Mouse (Mus musculus): Measurements from ENCODE around the gene Mbl2. TPM values are rescaled to one million over a fixed set of nuclear protein-coding genes. Genes with fewer than 3 reads are reported as not detected.

Mbl2 gene
- polyA plus RNA-seq (2012; fragmentation: generic; extraction: Trizol): not detected

DNA sequence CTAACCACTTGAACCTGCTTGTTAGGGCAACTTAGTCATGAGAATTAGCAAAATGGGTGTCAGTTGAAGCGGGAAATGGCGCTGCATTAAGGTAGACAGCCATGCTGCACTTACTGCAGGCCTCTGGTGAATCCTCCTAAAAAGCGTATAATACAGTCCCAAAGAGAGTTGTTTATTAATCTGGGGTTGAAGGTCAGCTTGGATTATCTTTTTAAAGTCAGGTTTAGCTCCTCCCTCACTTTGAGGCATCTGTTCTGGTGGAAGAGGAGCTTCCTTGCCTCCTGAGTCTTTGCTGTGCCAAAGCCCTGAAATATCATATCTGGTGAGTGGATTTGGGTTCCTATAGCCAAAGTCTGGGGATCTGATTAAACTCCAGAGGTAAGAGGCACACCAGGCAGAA is at the start of gene Mbl2:
Gene Mbl2 (plus strand): TSS at position 252 of the 400 bp plus-strand sequence.
- Histone ChIP-seq H3K27me3 (ENCODE audit: control insufficient read depth, insufficient read depth, insufficient read length) (peaks cover 33% of the 10 kb centered on the region), H3K36me3 (ENCODE audit: control insufficient read depth, insufficient read depth) (no peaks in the 10 kb centered on the region), H3ac (ENCODE audit: control insufficient read depth, insufficient read length) (no peak within 1 kb of the TSS), H3K4me2 (ENCODE audit: low read depth) (no peak within 1 kb of the TSS), H3K79me2 (ENCODE audit: control insufficient read depth, insufficient read depth) (no peaks in the 10 kb centered on the region), H3K4me3 (no peak within 1 kb of the TSS)
- TF ChIP-seq MYOD1 (IDR thresholded peaks at IDR 0.05; ENCODE audit: control insufficient read depth in 1 of 3, insufficient read length in 2 of 3, low read depth in 2 of 3): no peak
- no peak for TF ChIP-seq TCF3 (IDR thresholded peaks at IDR 0.05; ENCODE audit: insufficient read length, low read depth)
- no peak for TF ChIP-seq SRF (IDR thresholded peaks at IDR 0.05; ENCODE audit: control insufficient read depth, insufficient read length, low read depth)
- TF ChIP-seq CEBPB (IDR thresholded peaks at IDR 0.05; ENCODE audit: insufficient read depth, poor library complexity, severe bottlenecking): no peak
- TF ChIP-seq MYOG (IDR thresholded peaks at IDR 0.05; ENCODE audit: control insufficient read depth in 1 of 3, insufficient read depth in 1 of 3, insufficient read length in 2 of 3, low read depth in 2 of 3): no peak
- no peak for TF ChIP-seq TCF12 (IDR thresholded peaks at IDR 0.05; ENCODE audit: insufficient read depth, poor library complexity, severe bottlenecking)
- no peak for TF ChIP-seq POLR2A (IDR thresholded peaks at IDR 0.05; ENCODE audit: insufficient read length, low read depth)
- TF ChIP-seq MAX (IDR thresholded peaks at IDR 0.05; ENCODE audit: low read depth): no peak
- no peak for TF ChIP-seq REST (IDR thresholded peaks at IDR 0.05; ENCODE audit: insufficient read depth, insufficient read length)
- no peak for TF ChIP-seq POLR2AphosphoS2 (IDR thresholded peaks at IDR 0.05; ENCODE audit: insufficient read length, low read depth)
- TF ChIP-seq USF1 (IDR thresholded peaks at IDR 0.05; ENCODE audit: low read depth): no peak
- TF ChIP-seq E2F4 (IDR thresholded peaks at IDR 0.05; ENCODE audit: insufficient read depth): no peak

DNA sequence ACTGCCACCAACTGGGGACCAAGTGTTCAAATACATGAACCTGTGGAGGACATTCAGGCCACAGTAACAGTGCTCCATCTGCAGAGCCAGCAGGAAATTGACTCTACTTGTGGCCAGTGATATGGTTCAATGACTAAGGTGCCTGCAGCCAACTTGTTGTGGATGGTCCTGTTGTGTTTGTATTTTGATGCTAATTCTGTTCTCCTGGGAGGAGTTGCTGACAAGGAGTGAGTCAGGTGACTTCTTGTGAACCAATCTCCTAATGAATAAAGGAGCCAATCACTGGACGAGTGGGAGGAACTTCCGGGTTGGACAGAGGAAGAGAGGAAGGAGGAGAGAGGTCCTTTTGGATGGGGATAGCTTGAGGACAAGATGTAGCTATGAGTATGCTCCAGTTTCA is 47.2 kb upstream of the Mbl2 start:
- Histone ChIP-seq H3K27me3 (ENCODE audit: control insufficient read depth, insufficient read depth, insufficient read length) (no peaks in the 10 kb centered on the region), H3K4me2 (ENCODE audit: low read depth) (no peak overlapping the region), H3K79me2 (ENCODE audit: control insufficient read depth, insufficient read depth) (no peaks in the 10 kb centered on the region), H3ac (ENCODE audit: control insufficient read depth, insufficient read length) (no peak overlapping the region), H3K36me3 (ENCODE audit: control insufficient read depth, insufficient read depth) (no peaks in the 10 kb centered on the region), H3K4me3 (no peak overlapping the region)
- TF ChIP-seq TCF3 (IDR thresholded peaks at IDR 0.05; ENCODE audit: insufficient read length, low read depth): no peak
- no peak for TF ChIP-seq POLR2A (IDR thresholded peaks at IDR 0.05; ENCODE audit: insufficient read length, low read depth)

DNA sequence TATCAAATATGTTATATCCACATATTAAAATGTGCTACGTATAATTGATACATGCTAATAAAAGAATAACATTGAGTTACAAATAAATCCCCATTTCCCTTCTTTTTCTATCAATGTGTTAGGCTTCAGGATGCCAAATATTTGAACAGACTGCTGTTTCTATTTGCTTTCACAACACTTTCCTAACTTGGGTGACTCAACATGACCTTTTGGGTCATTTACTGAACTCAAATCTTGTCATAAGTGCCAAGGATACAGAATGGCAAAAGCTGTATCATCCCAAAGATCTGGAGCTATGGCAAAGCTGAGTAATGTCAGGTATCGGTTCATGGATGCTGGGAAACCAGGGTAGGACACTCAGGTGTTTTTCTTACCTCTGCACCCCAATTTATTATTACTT is 45.5 kb upstream of the Mbl2 start:
- Histone ChIP-seq H3K27me3 (ENCODE audit: control insufficient read depth, insufficient read depth, insufficient read length) (no peaks in the 10 kb centered on the region), H3K4me2 (ENCODE audit: low read depth) (no peak overlapping the region)
- TF ChIP-seq REST (IDR thresholded peaks at IDR 0.05; ENCODE audit: insufficient read depth, insufficient read length): no peak

DNA sequence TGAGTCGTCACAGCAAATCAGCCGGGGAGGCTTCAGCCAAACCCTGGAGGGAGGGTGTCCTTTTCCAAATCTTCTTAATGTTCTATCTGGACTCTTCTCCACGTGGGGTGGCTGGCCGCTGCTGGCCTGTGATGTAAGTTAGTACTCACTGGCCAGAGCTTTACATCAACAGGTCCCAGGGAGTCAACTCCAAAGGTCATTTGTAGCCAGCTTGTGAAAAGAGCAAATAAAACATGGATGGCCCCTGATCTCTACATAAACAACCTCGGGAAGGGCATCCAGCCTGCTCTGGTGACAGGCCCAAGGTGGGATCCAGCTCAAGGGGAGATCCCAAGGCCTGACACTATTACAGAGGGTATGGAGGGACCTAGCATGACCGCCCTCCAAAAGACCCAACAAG is 37.7 kb upstream of the Mbl2 start:
- TF ChIP-seq SRF (IDR thresholded peaks at IDR 0.05; ENCODE audit: control insufficient read depth, insufficient read length, low read depth): no peak
- no peak for TF ChIP-seq REST (IDR thresholded peaks at IDR 0.05; ENCODE audit: insufficient read depth, insufficient read length)
- TF ChIP-seq MAX (IDR thresholded peaks at IDR 0.05; ENCODE audit: low read depth): no peak
- TF ChIP-seq POLR2A (IDR thresholded peaks at IDR 0.05; ENCODE audit: insufficient read length, low read depth): no peak
- no peak for TF ChIP-seq USF1 (IDR thresholded peaks at IDR 0.05; ENCODE audit: low read depth)
- no peak for TF ChIP-seq E2F4 (IDR thresholded peaks at IDR 0.05; ENCODE audit: insufficient read depth)
- no peak for TF ChIP-seq MYOD1 (IDR thresholded peaks at IDR 0.05; ENCODE audit: control insufficient read depth in 1 of 3, insufficient read length in 2 of 3, low read depth in 2 of 3)
- TF ChIP-seq TCF12 (IDR thresholded peaks at IDR 0.05; ENCODE audit: insufficient read depth, poor library complexity, severe bottlenecking): no peak
- TF ChIP-seq CEBPB (IDR thresholded peaks at IDR 0.05; ENCODE audit: insufficient read depth, poor library complexity, severe bottlenecking): no peak
- no peak for TF ChIP-seq POLR2AphosphoS2 (IDR thresholded peaks at IDR 0.05; ENCODE audit: insufficient read length, low read depth)
- no peak for TF ChIP-seq TCF3 (IDR thresholded peaks at IDR 0.05; ENCODE audit: insufficient read length, low read depth)
- TF ChIP-seq MYOG (IDR thresholded peaks at IDR 0.05; ENCODE audit: control insufficient read depth in 1 of 3, insufficient read depth in 1 of 3, insufficient read length in 2 of 3, low read depth in 2 of 3): no peak
- Histone ChIP-seq H3K79me2 (ENCODE audit: control insufficient read depth, insufficient read depth) (no peaks in the 10 kb centered on the region), H3K4me3 (no peak overlapping the region), H3K36me3 (ENCODE audit: control insufficient read depth, insufficient read depth) (no peaks in the 10 kb centered on the region), H3ac (ENCODE audit: control insufficient read depth, insufficient read length) (no peak overlapping the region), H3K27me3 (ENCODE audit: control insufficient read depth, insufficient read depth, insufficient read length) (no peaks in the 10 kb centered on the region), H3K4me2 (ENCODE audit: low read depth) (no peak overlapping the region)

More for the DNA sequence above, 45.5 kb upstream of the Mbl2 start:
- Histone ChIP-seq H3K79me2 (ENCODE audit: control insufficient read depth, insufficient read depth) (no peaks in the 10 kb centered on the region), H3K4me3 (no peak overlapping the region), H3K36me3 (ENCODE audit: control insufficient read depth, insufficient read depth) (no peaks in the 10 kb centered on the region), H3ac (ENCODE audit: control insufficient read depth, insufficient read length) (no peak overlapping the region)

DNA sequence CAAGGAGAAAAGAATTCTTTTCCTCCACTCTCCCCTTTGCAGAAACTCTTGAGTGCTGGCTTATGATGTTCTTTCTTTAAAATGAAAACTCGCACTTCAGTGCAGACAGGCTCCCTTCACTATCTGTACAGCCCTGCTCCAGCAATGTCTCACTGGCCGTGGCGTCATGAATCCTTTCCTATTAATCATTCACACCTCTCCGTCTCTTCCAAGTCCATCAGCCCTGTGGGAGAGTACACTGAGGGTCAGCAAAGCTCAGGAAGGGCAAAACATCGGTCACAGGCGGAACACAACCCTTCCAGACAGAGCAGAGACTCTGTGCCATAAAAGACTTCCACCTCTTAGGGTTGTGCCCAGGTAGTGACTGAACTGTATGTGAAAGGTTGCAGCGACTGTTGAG is 30.6 kb upstream of the Mbl2 start:
- Histone ChIP-seq H3K4me3 (no peak overlapping the region), H3K4me2 (ENCODE audit: low read depth) (no peak overlapping the region), H3ac (ENCODE audit: control insufficient read depth, insufficient read length) (no peak overlapping the region), H3K79me2 (ENCODE audit: control insufficient read depth, insufficient read depth) (no peaks in the 10 kb centered on the region), H3K36me3 (ENCODE audit: control insufficient read depth, insufficient read depth) (no peaks in the 10 kb centered on the region), H3K27me3 (ENCODE audit: control insufficient read depth, insufficient read depth, insufficient read length) (peaks cover 2% of the 10 kb centered on the region)
- no peak for TF ChIP-seq CEBPB (IDR thresholded peaks at IDR 0.05; ENCODE audit: insufficient read depth, poor library complexity, severe bottlenecking)
- no peak for TF ChIP-seq USF1 (IDR thresholded peaks at IDR 0.05; ENCODE audit: low read depth)
- TF ChIP-seq POLR2A (IDR thresholded peaks at IDR 0.05; ENCODE audit: insufficient read length, low read depth): no peak
- no peak for TF ChIP-seq POLR2AphosphoS2 (IDR thresholded peaks at IDR 0.05; ENCODE audit: insufficient read length, low read depth)
- no peak for TF ChIP-seq SRF (IDR thresholded peaks at IDR 0.05; ENCODE audit: control insufficient read depth, insufficient read length, low read depth)
- no peak for TF ChIP-seq MYOG (IDR thresholded peaks at IDR 0.05; ENCODE audit: control insufficient read depth in 1 of 3, insufficient read depth in 1 of 3, insufficient read length in 2 of 3, low read depth in 2 of 3)
- TF ChIP-seq TCF3 (IDR thresholded peaks at IDR 0.05; ENCODE audit: insufficient read length, low read depth): no peak
- no peak for TF ChIP-seq MYOD1 (IDR thresholded peaks at IDR 0.05; ENCODE audit: control insufficient read depth in 1 of 3, insufficient read length in 2 of 3, low read depth in 2 of 3)
